Mouse (Mus musculus): Measurements from ENCODE around the gene Mbd4.
"Not testable (repeated sequence)": the region's sequence is repeated elsewhere in the genome, so short reads cannot be mapped to it uniquely, and the experiment has no call there.

Gene Mbd4

DNA sequence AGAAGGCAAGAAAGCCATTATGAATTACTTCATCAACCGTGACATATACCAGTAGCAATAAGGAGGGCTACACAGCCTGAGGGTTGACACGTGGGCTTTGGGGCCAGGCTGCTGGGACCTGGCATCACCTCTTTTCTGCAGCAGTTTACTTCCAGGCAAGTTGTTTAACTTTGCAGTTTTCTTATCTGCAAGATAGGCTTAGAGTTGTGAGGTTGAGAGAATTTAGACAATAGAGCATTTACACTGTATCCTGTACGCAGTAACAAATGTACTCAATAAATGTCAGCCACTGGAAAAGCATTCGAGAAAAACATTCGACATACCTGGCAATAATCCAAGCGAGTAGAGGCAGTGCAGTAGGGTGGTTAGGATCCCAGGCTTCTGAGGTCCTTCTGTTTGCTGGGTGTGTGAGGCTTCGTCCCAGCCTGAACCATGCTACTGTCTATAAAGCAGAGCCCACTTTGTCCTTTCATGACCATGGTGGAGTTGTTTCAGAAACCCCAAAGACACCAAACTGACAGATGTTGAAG lies 6.9 kb upstream of the Mbd4 start:
- DNase-seq (ENCODE audit: extremely low read depth, low read depth), result no peak

DNA sequence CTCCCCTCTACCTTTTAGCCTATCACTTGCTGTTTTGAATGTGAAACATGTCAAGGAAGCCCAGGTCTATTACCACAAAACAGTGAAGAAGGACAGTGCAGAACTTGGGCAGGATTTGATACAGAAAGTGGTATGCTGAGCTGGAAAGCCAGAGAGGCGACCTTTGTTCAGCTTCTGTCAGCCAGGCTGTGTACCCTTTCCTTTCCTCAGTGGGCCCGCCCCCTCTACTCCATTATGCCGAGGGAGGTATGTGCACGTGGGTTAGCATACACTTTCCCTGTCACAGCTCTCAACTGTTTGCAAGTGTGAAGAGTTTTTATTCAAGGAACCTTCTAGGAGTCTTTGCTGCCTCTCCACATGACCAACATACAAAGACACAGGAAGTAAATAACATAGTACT lies 6.1 kb upstream of the Mbd4 start:
- DNase-seq (ENCODE audit: extremely low read depth, low read depth), result no peak

- DNase-seq (ENCODE audit: extremely low read depth, low read depth), result no peak
Observed at GRCm38 (mm10) chr6:115856361-115856745, 3.2 kb upstream of the Mbd4 start.

DNA sequence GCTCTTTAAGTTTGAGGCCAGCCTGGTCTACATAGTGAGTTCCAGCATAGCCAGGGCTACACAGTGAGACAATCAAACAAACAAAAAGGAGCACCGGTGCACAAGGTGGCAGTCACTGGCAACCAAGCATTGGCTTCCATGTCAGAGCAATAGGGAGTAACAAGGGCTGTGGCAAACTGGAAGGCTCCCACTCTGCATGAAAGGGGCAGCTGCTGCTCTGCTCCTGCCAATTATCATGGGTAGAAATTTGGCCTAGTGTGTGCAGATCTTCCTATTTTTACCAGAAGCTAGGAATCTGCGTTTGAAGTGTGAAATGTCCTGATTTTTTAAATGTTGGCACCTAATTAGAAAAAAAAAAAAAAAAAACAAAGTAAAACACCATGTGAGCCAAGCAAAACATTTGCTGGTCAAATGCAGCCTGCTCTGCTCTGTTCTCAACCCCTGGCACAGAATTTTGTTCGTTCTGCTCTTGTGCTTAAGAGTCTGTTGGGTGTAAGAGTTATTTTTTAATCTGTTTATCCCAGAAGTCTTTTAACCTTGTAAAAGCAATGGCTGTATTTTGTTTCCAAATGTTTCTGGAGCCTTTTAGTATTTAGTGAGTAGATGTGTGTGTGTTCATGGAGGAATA lies 2.7 kb upstream of the Mbd4 start:
- no peak for DNase-seq (ENCODE audit: extremely low read depth, low read depth)

DNA sequence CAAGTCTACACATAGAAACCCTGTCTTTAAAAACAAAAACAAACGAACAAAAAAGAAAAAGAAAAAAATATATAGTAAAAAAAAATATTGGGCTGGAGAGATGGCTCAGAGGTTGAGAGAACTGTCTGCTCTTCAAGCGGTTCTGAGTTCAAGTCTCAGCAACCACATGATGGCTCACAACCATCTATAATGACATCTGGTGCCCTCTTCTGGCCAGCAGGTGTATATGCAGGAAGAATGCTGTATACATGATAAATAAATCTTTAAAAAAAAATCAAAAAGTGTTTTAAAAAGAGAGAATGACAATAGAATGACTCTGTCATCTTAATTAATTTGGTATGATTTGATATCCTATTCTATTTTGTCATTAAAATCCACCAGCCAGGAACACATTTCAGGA lies 1.3 kb upstream of the Mbd4 start:
- DNase-seq (ENCODE audit: extremely low read depth, low read depth), result peak; percentile 18

- DNase-seq (ENCODE audit: extremely low read depth, low read depth), result peak; percentile 18
Observed at GRCm38 (mm10) chr6:115853985-115854384, 814 bp upstream of the Mbd4 start.

- no peak for DNase-seq (ENCODE audit: extremely low read depth, low read depth)
Observed at GRCm38 (mm10) chr6:115852446-115853090, 603 bp downstream of the Mbd4 start.

GRCm38 (mm10) chr6:115848598-115849304 lies 4.4 kb downstream of the Mbd4 start:
- no peak for DNase-seq (ENCODE audit: extremely low read depth, low read depth)

DNA sequence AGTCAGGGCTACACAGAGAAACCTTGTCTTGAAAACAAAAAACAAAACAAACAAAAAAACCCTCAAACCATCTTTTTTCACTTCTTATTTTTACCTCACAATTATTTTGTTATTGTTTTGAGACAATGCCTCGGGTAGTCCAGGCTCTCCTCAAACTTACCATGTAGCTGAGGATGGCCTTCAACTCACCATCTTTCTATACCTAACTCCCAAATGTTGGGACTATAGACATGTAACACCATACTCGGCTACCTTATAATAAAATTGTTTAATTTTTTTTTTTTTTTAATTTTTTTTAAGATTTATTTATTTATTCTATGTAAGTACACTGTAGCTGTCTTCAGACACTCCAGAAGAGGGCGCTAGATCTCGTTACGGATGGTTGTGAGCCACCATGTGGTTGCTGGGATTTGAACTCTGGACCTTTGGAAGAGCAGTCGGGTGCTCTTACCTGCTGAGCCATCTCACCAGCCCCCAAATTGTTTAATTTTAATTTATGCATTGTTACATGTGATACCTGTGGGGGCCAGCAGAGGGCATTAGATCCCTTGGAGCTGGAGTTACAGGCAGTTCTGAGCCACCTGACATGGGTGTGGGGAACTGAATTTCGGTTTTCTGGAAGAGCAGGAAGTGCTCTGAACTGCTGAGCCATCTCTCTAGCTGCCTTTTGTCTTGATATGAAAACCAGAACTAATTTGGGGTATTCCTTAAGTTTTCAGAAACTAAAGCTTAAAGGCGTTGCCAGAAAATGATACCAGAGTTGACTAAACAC lies 6.3 kb downstream of the Mbd4 start:
- DNase-seq (ENCODE audit: extremely low read depth, low read depth), result peak; percentile 67

GRCm38 (mm10) chr6:115845006-115845405 lies 8.2 kb downstream of the Mbd4 start:
- DNase-seq (ENCODE audit: extremely low read depth, low read depth), result no peak

DNA sequence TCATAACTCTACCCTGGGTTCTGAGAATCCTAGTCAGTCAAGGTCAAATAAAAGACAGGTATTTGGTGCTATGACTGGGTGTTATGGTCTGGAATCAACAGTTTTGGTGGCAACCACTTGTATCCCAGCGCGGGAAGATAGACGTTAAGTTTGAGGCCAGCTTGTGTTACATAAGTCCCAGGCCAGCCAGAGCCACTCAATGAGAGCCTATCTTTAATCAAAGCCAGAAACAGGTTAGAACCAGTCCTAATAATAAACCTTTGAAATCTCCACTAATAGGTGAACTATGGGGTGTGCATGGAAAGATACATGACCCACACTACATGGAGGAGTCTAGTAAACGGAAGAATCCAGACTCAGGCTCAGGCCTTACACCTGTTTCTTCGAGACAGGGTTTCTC lies 14.4 kb downstream of the Mbd4 start:
- no peak for DNase-seq (ENCODE audit: extremely low read depth, low read depth)

DNA sequence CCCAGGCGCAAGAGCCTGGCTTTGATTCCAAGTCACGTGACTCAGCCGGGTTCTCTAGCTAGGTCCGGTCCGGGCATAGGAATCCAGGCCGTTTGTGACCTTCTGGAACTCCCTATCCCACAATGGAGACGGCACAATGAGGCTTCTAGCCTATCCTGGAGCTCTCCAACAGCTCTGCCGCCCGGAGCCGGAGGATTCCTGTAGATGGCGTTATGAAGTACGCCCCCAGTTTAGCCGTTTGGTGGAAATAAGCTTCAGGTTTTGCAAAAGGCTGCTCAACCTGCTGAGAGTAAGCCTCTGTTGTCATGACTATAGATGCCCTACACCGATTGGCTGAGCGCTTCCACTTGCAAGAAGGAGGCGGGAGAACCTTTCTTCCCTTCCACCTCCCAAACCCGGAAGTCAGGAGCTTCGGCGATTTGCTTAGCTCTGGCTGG lies 15.0 kb downstream of the Mbd4 start, which contains the start of gene Efcab12:
TSS of gene Efcab12 (minus strand) at position 252 of the 437 bp plus-strand sequence.
- DNase-seq (ENCODE audit: extremely low read depth, low read depth), result no peak

GRCm38 (mm10) chr6:115833861-115834260 lies 19.3 kb downstream of the Mbd4 start:
- no peak for DNase-seq (ENCODE audit: extremely low read depth, low read depth)

DNA sequence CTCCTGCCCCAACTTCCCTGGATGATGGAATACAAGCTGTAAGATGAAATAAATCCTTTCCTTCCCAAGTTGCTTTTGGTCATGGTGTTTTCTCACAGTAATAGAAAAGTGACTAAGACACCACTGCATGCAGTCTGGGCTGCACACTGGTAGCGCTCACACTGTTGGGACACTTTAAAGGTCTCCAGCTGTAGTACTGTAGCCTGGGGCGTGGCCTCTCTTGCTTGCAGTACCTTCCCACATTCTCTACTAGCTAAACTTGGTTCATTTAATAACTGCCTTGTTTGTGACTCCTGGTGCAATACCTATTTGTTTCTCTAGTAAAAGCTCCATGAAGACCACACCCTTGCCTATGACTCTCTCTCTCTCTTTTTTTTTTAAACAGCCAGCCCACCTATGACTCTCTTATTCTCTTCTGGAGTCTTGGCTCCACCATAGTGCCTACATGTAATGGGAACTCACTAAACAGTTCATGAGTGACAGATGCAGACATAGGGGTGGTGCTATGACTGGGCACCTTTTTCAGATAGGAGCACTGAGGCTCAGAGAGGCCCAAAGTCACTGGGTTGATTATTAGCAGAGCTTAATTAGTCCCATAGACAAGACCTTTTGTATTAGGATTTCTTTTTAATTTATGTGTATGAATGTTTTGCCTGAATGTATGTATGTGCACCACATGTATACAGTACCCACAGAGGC lies 20.9 kb downstream of the Mbd4 start:
- no peak for DNase-seq (ENCODE audit: extremely low read depth, low read depth)

- DNase-seq (ENCODE audit: extremely low read depth, low read depth), result no peak
Observed at GRCm38 (mm10) chr6:115830779-115831601, 22.2 kb downstream of the Mbd4 start.

DNA sequence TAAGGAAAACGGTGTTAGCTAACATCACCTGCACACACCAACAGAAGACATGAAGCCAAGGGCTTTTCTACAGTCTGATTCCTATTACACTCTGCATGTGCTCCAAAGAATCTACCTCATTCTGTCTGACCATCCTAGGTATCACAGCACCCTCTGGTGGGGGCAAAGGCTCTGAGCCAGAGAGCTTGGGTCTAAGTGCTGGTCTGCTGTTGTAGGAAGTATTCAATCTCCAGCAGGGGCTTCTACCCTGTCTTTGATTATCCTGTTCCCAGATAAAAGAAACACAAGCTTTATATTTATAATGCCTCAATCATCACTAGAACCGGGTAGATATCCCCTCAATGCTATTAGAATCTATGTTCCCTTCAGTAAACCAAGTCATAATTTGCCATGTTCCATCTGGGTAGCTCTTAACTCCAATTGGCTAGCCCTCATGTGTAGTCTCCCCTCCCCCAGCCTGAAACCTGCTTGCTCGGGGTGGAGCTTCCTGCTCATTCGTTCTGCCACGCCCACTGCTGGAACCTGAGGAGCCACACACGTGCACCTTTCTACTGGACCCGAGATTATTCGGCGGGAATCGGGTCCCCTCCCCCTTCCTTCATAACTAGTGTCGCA lies 29.2 kb downstream of the Mbd4 start:
- DNase-seq (ENCODE audit: extremely low read depth, low read depth), result not testable (repeated sequence)

DNA sequence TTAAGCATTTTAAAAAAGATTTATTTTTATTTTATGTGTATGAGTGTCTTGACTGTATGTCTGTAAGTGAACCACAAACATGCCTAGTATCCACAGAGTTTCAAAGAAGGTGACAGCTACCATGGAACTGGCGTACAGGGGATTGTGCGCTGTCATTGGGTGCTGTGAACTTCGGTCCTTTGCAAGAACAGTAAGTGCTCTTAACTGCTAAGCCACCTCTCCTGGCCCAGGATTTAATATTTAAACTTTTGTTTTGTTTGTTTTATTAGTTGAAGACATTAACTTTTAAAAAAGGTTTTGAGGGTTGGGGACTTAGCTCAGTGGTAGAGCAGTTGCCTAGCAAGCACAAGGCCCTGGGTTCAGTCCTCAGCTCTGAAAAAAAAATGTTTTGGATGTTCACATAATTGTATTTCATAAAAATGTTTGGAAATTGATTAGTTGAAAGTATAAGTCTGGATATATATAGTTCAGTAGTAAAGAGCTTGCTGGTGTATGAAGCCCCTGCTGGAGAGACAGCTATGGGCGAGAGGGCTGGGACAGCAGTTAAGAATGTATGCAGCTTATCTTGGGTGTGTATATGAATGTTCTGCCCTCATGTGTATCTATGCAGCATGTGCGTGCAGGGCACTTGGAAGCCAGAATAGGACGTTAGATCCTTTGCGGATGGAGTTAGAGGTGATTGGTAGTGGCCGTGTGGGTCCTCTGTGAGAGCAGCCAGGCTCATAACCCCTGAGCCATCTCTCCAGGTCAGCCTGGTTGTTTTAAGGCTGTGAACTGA lies 31.8 kb downstream of the Mbd4 start:
- DNase-seq (ENCODE audit: extremely low read depth, low read depth), result no peak

- no peak for DNase-seq (ENCODE audit: extremely low read depth, low read depth)
Observed at GRCm38 (mm10) chr6:115818129-115818528, 35.0 kb downstream of the Mbd4 start.

DNA sequence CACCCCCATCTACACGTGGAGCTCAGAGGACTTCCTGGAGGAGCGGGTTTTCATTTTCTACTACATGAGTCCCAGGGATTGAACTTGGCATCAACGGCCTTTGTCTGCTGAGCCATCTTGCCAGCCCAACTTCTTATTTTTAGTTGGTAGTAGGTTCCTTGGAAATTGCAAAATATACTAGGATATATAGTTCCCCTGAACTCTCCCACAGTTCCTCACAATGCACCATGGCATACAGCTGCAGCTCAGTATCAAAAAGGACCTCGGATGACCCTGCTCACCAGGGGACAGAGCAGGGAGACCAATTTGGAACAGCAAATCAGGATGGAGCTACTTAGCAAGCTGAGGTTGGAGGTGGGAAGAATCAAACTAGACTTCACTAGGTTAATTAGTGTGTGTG lies 38.1 kb downstream of the Mbd4 start:
- no peak for DNase-seq (ENCODE audit: extremely low read depth, low read depth)
